Mouse (Mus musculus) limb, embryonic 11.5 days (tissue): Measurements from ENCODE around the gene Cryaa. TPM values are rescaled to one million over a fixed set of nuclear protein-coding genes. Genes with fewer than 3 reads are reported as not detected.
"Not testable (repeated sequence)": the region's sequence is repeated elsewhere in the genome, so short reads cannot be mapped to it uniquely, and the experiment has no call there.

Experiments used
- ATAC-seq: fragments of 200-750 bp; cut with Nextera tagmentation; 2 replicates; pipeline ENCODE4 v1.8.0; 2017; ENCODE audit warnings: low read depth; ENCODE audit not compliant: insufficient number of reproducible peaks, low FRiP score, low TSS enrichment
- DNase-seq: peaks from one replicate; pipeline ENCODE4 v3.0.0-alpha.2; 2015; ENCODE audit warnings: low spot score
- H3K27ac ChIP-seq: fragments of 300-500 bp; sonication (generic); replicated peaks from 2 replicates; pipeline ENCODE4 v1.5.1; 2014; ENCODE audit warnings: low read depth, mild to moderate bottlenecking, low read length
- H3K27me3 ChIP-seq: fragments of 300-500 bp; sonication (generic); 2 replicates; pipeline ENCODE4 v1.6.1; 2014; ENCODE audit warnings: mild to moderate bottlenecking, low read length, mixed read lengths; ENCODE audit not compliant: control insufficient read depth, insufficient read depth
- H3K36me3 ChIP-seq: fragments of 300-500 bp; sonication (generic); 2 replicates; pipeline ENCODE4 v1.6.1; 2014; ENCODE audit warnings: mild to moderate bottlenecking, low read length, moderate library complexity, mixed read lengths; ENCODE audit not compliant: control insufficient read depth, insufficient read depth
- H3K4me1 ChIP-seq: fragments of 300-500 bp; sonication (generic); 2 replicates; pipeline ENCODE4 v1.6.1; 2014; ENCODE audit warnings: low read length, mixed read lengths; ENCODE audit not compliant: control insufficient read depth, insufficient read depth
- H3K4me2 ChIP-seq: fragments of 300-500 bp; sonication (generic); 2 replicates; pipeline ENCODE4 v1.6.1; 2014; ENCODE audit warnings: low read depth, mild to moderate bottlenecking, moderate library complexity; ENCODE audit not compliant: severe bottlenecking
- H3K4me3 ChIP-seq: fragments of 300-500 bp; sonication (generic); 2 replicates; pipeline ENCODE4 v1.5.1; 2014; ENCODE audit warnings: low read depth, low read length
- H3K9ac ChIP-seq: fragments of 300-500 bp; sonication (generic); 2 replicates; pipeline ENCODE4 v1.6.1; 2014; ENCODE audit warnings: mild to moderate bottlenecking, low read length
- H3K9me3 ChIP-seq: fragments of 300-500 bp; sonication (generic); 2 replicates; pipeline ENCODE4 v1.6.1; 2016; ENCODE audit warnings: low read length; ENCODE audit not compliant: control insufficient read depth
- WGBS: fragments of 180-500 bp; shearing (Covaris S2); extraction: QIAGEN DNeasy Blood & Tissue Kit; methylation state at CpG from one replicate; pipeline ENCODE4 v1.1.7; 2014; 5-methylcytosine and 5-hydroxymethylcytosine counted together
- polyA plus RNA-seq: library from polyadenylated mRNA; unstranded; fragments of >200 nt; fragmentation: Nextera tagmentation; extraction: Ambion mirVana; gene quantifications from 2 replicates; pipeline ENCODE4 v1.2.1, GENCODE M21; 2014

Gene Cryaa
- polyA plus RNA-seq, 1 experiment from 2014 or later, result not detected

- H3K27me3 ChIP-seq, result no peaks in the 10 kb centered on the region
- no peak overlapping the region for H3K27ac ChIP-seq
- H3K4me3 ChIP-seq, result no peak overlapping the region
- H3K9ac ChIP-seq, result no peak overlapping the region
- DNase-seq (no peak), ATAC-seq (no peak)
- 42% methylated on average over 5 of the region's 5 CpGs for WGBS
- no peaks in the 10 kb centered on the region for H3K9me3 ChIP-seq
- no peaks in the 10 kb centered on the region for H3K36me3 ChIP-seq
- H3K4me2 ChIP-seq, result no peak overlapping the region
- peaks cover 8% of the 10 kb centered on the region for H3K4me1 ChIP-seq
These were observed 15.3 kb downstream of the Cryaa start for GRCm38 (mm10) chr17:31692918-31693317.

- 6% methylated on average over 20 of the region's 20 CpGs for WGBS
- Histone ChIP-seq H3K4me1 (peaks cover 8% of the 10 kb centered on the region), H3K27me3 (no peaks in the 10 kb centered on the region), H3K27ac (no peak overlapping the region), H3K9me3 (no peaks in the 10 kb centered on the region), H3K36me3 (no peaks in the 10 kb centered on the region), H3K4me3 (0 out of 2 replicates have a peak overlapping the region, but pooled peaks have one; percentile 8), H3K4me2 (peak overlapping the region; percentile 37), H3K9ac (0 out of 2 replicates have a peak overlapping the region, but pooled peaks have one; percentile 7)
- peak; percentile 88 for DNase-seq
- ATAC-seq, result peak; percentile 62; the same call in 1 of the 2 replicates
These were observed 15.9 kb downstream of the Cryaa start for GRCm38 (mm10) chr17:31693330-31694022.

- DNase-seq (no peak), ATAC-seq (0 out of 2 replicates have a peak, but pooled peaks have one; percentile 47)
- Histone ChIP-seq H3K9me3 (no peaks in the 10 kb centered on the region), H3K4me3 (no peak overlapping the region), H3K4me2 (0 out of 2 replicates have a peak overlapping the region, but pooled peaks have one; percentile 7), H3K27ac (no peak overlapping the region), H3K9ac (no peak overlapping the region), H3K4me1 (peaks cover 8% of the 10 kb centered on the region), H3K36me3 (no peaks in the 10 kb centered on the region), H3K27me3 (no peaks in the 10 kb centered on the region)
- 64% methylated on average over 7 of the region's 7 CpGs for WGBS
These were observed 16.4 kb downstream of the Cryaa start for GRCm38 (mm10) chr17:31694023-31694376.

GRCm38 (mm10) chr17:31694949-31695348 is 17.3 kb downstream of the Cryaa start:
- ATAC-seq, result no peak

GRCm38 (mm10) chr17:31695356-31695755 is 17.7 kb downstream of the Cryaa start:
- H3K4me2 ChIP-seq, H3K27ac ChIP-seq: not testable (repeated sequence)

More at GRCm38 (mm10) chr17:31694949-31695348, 17.3 kb downstream of the Cryaa start:
- peaks cover 8% of the 10 kb centered on the region for H3K4me1 ChIP-seq
- H3K4me3 ChIP-seq, result no peak overlapping the region
- no peak for DNase-seq
- H3K27me3 ChIP-seq, result no peaks in the 10 kb centered on the region
- H3K9ac ChIP-seq, result no peak overlapping the region
- H3K27ac ChIP-seq, result no peak overlapping the region
- H3K4me2 ChIP-seq, result no peak overlapping the region
- no peaks in the 10 kb centered on the region for H3K9me3 ChIP-seq
- no peaks in the 10 kb centered on the region for H3K36me3 ChIP-seq
- WGBS, result 82% methylated on average over 1 of the region's 1 CpGs

GRCm38 (mm10) chr17:31698347-31698746 is 20.7 kb downstream of the Cryaa start:
- no peak overlapping the region for H3K27ac ChIP-seq
- no peak overlapping the region for H3K9ac ChIP-seq
- no peaks in the 10 kb centered on the region for H3K36me3 ChIP-seq
- no peak for ATAC-seq
- H3K4me3 ChIP-seq, result no peak overlapping the region
- no peaks in the 10 kb centered on the region for H3K27me3 ChIP-seq
- H3K9me3 ChIP-seq, result no peaks in the 10 kb centered on the region
- H3K4me1 ChIP-seq, result peaks cover 7% of the 10 kb centered on the region
- no peak overlapping the region for H3K4me2 ChIP-seq
- WGBS, result 68% methylated on average over 11 of the region's 11 CpGs
- DNase-seq, result no peak

More at GRCm38 (mm10) chr17:31695356-31695755, 17.7 kb downstream of the Cryaa start:
- not testable (repeated sequence) for H3K9me3 ChIP-seq, ATAC-seq, H3K4me1 ChIP-seq, H3K36me3 ChIP-seq, H3K27me3 ChIP-seq, H3K4me3 ChIP-seq, DNase-seq, H3K9ac ChIP-seq
- WGBS, result 91% methylated on average over 6 of the region's 7 CpGs

- no peaks in the 10 kb centered on the region for H3K27me3 ChIP-seq
These were observed 25.8 kb downstream of the Cryaa start for GRCm38 (mm10) chr17:31703276-31703980.

GRCm38 (mm10) chr17:31705271-31706020 is 27.8 kb downstream of the Cryaa start:
- Histone ChIP-seq H3K4me1 (no peaks in the 10 kb centered on the region), H3K9ac (no peak overlapping the region), H3K9me3 (no peaks in the 10 kb centered on the region), H3K36me3 (no peaks in the 10 kb centered on the region), H3K27me3 (no peaks in the 10 kb centered on the region), H3K27ac (no peak overlapping the region), H3K4me3 (no peak overlapping the region), H3K4me2 (no peak overlapping the region)
- no peak for DNase-seq
- WGBS, result 67% methylated on average over 20 of the region's 20 CpGs
- no peak for ATAC-seq

More at GRCm38 (mm10) chr17:31703276-31703980, 25.8 kb downstream of the Cryaa start:
- Histone ChIP-seq H3K36me3 (no peaks in the 10 kb centered on the region), H3K9me3 (no peaks in the 10 kb centered on the region), H3K4me2 (no peak overlapping the region), H3K9ac (no peak overlapping the region), H3K27ac (no peak overlapping the region), H3K4me1 (no peaks in the 10 kb centered on the region), H3K4me3 (no peak overlapping the region)
- DNase-seq (no peak), ATAC-seq (no peak)
- WGBS, result 70% methylated on average over 6 of the region's 6 CpGs
